Mouse (Mus musculus) ES-E14 (cell line): ENCODE data around the gene Vsnl1.

Source experiments
- CHD2 ChIP-seq: IDR thresholded peaks from 2 replicates; pipeline ENCODE4 v1.6.1; 2014; ENCODE audit warnings: mild to moderate bottlenecking, low read depth, low read length, inconsistent platforms
- HCFC1 ChIP-seq: IDR thresholded peaks from 2 replicates; pipeline ENCODE4 v1.6.1; 2012; ENCODE audit warnings: low read length, inconsistent platforms, borderline replicate concordance; ENCODE audit not compliant: insufficient read depth
- ZNF384 ChIP-seq: IDR thresholded peaks from 2 replicates; pipeline ENCODE4 v1.6.1; 2012; ENCODE audit warnings: low read depth, low read length, inconsistent platforms

DNA sequence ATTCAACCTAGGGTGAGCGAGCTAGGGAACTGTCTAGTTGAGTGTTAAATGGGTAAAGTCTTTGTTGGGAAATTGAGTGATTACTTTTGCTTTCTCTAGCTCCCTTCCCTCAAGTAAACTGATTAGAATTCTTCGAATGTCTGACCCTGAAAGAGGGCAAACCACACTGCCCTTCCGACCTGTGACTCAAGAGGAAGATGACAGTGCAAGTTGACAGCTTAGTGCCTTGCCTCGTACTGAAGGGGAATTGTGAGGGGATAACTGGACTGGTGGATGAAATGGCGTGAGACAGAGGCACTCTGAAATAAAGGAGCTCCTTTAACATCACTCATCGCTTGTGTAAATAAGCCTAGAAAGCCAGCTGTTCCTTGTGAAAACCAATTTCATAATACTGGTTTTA, 118.7 kb downstream of the Vsnl1 start:
- TF ChIP-seq HCFC1 (no peak), ZNF384 (no peak), CHD2 (no peak)
